Mouse (Mus musculus) 3134 (cell line): Measurements from ENCODE around the gene Arf4.
A peak's percentile ranks its signal among the peaks of the same experiment; 100 is the strongest.
"Not testable (repeated sequence)": the region's sequence is repeated elsewhere in the genome, so short reads cannot be mapped to it uniquely, and the experiment has no call there.

ENCODE experiments used
- DNase-seq: peaks from one replicate; pipeline ENCODE4 v3.0.0-alpha.2; 2011; ENCODE audit warnings: low spot score; ENCODE audit not compliant: insufficient read length; ENCODE audit errors: extremely low read depth

The Arf4 gene

DNA sequence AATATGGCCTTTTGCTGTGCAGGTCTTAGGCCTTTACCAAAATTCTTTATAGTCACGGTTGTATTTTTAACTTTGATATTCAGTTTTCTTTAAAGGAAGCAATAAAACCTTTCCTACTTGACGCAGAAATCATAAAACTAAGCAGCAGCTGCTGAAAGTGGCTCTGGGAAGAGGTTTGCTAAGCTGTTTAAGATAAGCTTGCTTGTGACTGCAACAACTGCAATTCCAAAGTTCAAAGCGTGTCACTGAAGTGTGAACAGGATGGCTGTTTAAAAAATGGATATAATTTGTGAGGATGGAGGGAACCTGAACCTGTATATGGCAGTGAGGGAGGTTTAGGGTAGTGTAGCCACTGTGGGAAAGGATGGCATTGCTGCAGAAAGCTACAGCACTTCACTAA, 24.1 kb downstream of the Arf4 start:
- DNase-seq = no peak

DNA sequence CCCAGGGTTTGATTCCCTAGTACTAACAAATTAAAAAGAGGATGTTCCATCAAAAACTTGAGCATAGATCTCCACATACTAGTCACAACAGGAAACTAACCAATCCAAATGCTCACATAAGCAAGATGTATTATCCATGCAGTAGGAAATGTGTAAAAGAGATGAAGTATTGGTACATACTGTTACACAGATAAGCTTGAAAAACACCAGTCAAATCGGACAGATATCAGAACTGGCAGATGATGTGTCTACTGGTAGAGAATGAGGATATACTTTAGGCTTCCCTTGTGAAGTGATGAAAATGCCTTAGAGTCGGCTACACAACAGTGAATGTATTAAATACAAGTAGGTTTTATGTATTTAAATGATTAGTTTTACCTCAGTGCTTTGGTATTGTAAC, 24.6 kb downstream of the Arf4 start:
- no peak for DNase-seq

DNA sequence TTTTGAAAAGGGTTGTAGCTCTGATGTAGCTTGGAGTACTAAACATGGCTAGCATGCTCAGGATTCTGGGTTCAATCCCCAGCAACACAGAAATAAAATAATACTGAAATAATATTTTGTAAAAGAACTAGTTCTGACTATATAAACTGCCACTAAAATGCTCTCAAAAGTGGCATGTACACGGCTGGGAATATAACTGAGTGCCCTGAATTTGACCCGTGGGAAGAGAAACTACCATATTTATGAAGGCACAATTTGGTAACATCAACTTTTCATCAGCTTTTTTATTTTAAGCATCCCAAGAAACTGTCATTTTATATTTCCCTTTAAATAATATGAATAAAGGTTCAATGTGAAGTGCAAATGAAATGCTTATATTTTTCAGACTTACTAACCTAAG, 26.0 kb downstream of the Arf4 start:
- DNase-seq = no peak

DNA sequence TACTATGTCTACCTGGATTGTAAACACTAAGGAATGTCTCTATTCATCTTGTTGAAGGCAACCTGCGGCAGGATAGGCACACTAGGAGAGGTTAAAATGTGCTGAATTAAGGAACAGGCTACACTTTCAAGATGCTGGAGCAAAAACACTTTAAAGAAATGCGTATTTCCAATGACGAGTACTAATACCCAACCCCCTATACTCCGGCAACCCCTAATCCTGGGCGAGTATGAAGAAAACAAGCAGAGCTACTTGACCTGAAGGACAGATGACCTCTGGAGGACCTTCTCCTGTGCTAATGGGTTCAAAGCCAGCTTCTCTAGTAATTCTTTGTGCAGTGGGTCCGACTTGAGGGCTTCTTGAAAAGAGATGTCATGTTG, 30.1 kb downstream of the Arf4 start:
- DNase-seq = no peak

DNA sequence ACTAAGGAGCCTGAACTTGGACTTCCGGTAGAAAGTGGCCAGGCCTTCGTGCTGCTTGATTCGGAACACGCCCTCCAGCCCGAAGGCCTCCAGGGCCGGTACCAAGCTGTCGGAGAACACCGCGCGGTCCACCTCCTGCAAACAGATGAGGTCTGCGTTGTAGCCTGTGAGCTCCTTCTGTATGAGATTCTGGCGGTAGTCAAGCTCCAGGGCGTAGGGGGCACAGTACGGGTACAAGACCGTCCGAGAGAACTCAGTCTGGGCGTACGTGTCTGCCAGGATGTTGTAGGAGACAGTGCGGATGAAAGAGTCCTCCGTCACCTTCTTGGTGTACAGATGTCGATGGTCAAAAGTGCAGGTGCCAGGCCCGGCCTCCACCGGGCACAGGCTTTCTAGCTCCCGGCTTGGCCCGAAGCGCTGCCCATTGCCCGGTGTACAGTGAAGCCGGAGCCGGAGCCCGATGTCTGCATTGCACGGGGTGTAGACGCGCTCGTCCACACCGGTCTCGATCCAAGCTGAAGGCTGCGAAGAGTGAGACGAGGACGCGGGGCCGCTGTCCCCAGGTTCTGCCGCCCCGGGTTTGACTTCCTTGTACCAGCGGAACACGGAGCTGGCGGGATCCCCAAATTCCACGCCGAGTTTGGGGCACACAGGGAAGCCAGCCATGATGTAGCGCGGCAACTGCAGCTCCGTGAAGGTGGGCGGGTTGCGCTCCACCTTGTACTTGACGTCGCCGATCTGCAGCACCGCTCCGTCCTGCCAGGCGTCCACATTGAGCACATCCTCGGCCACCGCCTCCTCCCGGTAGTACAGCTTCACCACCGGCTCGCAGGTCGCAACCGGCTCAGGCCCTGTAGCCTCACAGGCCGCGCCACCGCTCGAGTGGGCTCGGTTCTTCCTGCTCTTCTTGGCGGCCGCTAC, 30.8 kb downstream of the Arf4 start:
- peak; percentile 40 for DNase-seq

DNA sequence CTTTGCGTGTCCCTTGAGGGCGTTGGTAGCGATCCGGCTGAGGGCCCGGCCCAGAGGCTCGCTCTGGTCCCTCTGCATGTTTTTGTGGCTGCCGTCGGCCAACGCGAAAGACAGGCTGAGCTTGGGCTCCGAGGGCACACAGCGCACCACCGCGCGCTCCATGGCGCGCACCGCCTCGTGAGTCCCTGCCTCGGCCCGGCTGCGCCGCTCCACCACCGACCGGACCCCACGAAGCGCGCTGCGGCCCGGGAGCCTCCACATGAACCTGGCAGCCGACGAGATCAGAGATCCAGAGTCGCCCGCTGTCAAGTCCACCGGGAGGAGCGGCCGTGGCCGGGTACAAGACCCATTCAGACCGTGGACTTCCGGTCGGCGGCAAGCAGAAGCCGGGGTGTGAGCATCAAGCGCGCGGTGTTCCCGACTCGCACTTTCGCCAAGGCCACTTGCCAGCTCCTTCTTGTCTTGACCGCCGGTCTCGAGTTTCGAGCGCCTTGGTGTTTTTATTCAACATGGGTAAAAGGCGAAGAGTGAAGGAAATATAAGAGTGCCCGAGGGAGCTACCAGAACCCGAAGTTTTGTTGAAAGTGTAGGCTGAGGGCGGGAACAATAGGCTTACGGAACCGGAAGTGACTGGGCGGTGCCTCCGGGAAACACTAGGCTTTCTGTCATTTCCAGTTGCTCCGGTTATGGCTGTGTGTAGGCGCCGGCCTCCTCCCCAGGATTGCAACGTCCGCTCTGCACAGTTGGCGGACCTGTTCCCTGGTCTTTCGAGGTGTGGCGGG, 31.6 kb downstream of the Arf4 start, which contains the start of gene Pde12:
Gene Pde12 (minus strand): TSS at position 592 of the 782 bp plus-strand sequence.
- DNase-seq = peak; percentile 90

DNA sequence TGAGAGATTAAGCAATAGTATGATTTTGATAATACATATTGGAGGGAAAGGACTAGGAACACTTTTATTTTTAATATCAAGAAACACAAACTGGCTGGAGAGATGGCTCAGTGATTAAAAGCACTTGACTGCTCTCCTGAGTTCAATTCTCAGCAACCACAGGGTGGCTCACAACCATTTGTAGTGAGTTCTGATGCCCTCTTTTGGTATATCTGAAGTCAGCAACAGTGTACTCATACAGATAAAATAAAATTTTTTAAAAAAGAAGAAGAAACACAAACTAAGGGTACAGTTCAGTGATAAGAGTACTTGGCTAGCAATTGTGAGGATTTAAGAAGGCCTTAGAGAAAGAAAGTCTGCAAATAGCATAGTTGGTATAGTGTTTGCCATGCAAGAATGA, 33.1 kb downstream of the Arf4 start:
- no peak for DNase-seq

DNA sequence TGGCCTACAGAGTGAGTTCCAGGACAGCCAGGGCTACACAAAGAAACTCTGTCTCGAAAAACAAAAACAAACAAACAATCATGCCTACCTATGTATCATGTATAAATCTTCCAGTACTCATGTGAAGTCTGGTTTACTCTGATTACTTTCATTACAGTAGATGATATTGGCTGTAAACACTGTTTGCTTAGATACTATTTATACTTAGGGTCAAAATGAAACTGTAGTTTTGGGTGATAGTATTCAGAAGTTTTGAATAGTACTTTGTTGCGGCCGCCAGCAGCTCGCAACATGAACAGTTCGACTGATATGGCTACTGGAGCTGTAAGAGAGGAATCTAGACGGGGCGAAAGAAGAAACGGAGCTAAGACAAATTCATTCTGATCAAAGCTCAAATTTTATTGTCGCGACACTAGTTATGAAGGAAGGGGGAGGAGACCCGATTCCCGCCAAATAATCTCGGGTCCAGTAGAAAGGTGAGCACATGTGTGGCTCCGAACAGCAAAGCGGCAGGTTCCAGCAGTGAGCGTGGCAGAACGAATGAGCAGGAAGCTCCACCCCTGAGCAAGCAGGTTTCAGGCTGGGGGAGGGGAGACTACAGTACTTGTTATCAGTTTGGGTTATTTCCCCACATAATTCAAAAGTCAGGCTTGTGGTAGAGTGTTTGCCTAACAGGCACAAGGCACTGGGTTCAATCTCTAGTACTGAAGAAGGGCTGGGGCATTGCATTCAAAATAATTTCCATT, 34.2 kb downstream of the Arf4 start:
- DNase-seq = not testable (repeated sequence)

DNA sequence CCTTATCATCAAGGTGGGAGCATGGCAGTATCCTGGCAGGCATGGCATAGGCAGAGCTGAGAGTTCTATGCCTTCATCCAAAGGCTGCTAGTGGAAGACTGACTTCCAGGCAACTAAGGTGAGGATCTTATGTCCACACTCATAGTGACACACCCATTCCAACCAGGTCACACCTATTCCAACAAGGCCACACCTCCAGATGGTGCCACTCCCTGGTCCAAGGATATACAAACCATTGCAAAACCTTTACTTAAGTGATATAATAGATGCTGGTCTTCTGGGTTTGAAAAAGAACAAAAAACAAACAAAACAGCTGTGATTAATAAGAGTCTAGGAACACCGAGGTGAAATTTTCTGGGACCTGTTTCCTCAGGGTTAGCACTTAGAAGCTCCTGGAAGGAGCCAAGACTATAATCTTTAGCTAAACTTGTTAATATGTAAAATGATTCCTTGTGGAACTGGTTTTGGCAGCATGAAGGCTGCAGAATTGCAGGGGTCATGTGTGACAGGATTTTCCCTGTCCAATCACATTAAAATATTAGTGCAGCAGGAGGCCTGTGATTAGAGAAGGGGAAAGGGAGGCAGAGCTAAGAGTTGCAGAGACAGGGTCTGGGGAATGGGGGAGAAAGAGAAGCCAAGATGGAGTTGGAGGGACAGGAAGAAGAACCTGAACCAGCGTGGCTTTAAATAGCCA, 36.7 kb downstream of the Arf4 start:
- not testable (repeated sequence) for DNase-seq

DNA sequence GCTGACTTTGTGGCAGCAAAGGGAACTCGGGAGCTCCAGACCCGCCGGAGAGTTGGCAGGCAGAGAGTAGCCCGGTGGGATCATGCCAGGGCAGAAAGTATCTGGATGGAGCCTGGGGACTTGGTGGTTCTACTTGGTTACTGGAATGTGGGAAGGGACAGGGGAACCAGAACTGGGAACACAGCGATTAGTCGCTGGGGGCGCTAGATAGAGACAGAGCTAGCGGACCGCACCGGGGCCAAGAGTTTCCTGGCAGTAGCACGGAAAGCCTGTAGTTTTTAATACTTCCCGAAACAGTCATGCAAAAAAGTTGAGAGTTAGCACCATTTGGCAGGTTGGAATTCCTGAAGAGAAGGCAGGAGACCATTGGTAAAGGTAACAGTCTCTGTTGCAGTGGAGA, 37.5 kb downstream of the Arf4 start:
- no peak for DNase-seq

DNA sequence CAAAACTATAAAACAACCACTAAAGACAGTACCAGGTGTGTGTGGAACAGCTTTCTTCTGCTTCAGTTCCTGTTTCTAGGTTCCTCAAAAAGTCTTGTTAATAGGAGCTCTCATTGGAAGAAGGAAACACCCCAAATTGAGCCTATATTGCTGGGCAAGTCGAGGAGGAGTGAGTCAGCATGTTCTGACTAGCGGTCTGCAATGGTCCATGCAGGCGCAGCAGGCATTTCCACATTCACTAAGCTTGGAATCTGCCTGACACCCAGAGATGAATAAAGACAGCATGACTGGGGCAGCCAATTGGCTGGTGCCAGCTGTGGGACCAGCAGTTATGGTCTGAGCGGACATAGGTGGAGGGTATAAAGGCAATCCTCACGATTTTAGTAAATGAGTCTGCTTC, 37.9 kb downstream of the Arf4 start:
- DNase-seq = no peak

DNA sequence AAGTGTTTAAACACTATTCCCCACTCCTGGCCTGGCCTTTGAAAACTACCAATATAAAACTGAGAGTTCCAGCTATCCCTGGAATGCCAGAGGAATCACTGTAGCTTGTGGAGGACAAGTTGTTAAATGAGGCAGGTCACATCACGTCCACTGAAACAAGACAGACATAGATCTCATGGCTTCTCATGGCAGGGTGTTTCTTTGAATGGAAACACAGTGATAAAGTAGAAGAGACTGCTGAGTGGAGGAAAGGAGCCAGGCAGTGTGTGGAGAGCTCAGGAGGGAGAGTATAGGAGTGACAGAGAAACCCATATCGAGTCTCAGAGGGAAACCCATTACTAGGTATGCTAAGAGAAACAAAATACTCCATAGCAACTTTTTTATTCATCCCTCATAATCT, 52.9 kb downstream of the Arf4 start:
- DNase-seq = no peak

DNA sequence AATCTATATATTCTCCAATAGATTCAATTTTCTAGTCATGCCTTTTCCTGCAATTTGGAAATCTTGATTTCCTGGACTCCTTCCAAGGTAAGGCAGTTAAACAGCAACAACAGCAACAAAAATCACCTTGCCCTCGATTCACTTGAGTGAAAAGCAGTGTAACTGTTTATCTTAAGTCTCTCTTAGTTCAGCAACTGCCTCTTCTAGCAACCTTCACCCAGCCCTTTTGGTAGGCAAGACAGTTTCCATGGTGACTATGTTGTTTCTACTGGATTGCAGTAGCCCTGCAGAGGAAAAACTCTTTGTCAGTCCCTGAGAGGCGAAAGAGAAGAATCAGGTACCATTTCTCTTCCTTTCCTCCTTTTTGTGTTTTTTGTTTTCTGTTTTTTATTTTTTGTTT, 53.5 kb downstream of the Arf4 start:
- DNase-seq = no peak

DNA sequence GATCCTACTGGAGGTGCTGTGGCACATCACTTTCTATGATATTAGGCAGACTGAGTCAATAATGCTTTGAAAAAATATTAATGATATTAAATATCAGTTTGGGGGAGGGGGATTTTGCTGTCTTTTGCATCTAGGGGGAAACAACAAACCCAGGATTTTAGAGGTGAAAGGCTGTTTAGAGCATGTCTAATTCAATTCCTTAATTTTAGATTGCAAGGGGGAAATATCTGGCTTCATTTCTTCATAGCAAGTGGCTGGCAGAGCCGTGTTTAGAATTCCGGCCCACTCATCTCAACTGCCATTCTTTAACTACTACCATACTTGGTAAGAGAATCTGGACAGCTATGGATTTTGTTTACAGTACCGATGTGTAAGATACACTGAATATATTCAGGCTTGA, 55.1 kb downstream of the Arf4 start, which contains the start of gene Dnah12:
Gene Dnah12 (plus strand): TSS at position 301 of the 400 bp plus-strand sequence.
- DNase-seq = no peak

DNA sequence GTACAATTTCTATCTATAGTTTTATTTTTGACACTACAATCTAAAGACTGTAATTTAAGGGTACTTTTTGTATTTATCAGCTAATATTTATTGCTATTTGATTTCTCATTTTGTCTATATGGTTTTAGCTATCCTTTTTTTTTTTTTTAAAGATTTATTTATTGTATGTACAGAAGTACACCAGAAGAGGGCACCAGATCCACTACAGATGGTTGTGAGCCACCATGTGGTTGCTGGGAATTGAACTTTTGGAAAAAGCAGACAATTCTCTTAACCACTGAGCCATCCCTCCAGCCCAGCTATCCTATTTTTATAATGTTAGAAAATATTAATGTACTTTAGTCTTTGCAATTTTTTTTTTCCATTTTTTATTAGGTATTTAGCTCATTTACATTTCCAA, 60.0 kb downstream of the Arf4 start:
- peak; percentile 5 for DNase-seq

DNA sequence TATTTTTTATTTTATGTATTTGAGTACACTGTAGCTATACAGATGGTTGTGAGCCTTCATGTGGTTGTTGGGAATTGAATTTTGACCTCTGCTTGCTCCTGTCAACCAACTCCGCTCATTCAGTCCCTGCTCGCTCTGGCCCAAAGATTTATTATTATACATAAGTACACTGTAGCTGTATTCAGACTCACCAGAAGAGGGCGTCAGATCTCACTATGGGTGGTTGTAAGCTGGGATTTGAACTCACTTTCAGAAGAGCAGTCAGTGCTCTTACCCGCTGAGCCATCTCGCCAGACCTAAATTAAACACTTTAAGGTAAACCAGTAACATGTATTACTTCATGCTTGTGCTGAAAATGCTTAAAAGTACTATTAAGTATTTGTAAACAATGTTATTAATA, 67.4 kb downstream of the Arf4 start:
- DNase-seq = not testable (repeated sequence)
